Mouse (Mus musculus) bone marrow, adult 2 months (tissue): Measurements from ENCODE around the gene Ralgapa2.

Experiments
- CTCF ChIP-seq: fragments of 200-500 bp; IDR thresholded peaks from 2 replicates; pipeline ENCODE4 v1.5.1; 2011; ENCODE audit warnings: low read length, control low read depth; ENCODE audit not compliant: control insufficient read depth, insufficient read depth
- POLR2A ChIP-seq: fragments of 200-500 bp; IDR thresholded peaks from 2 replicates; pipeline ENCODE4 v1.6.1; 2011; ENCODE audit warnings: low read depth, mild to moderate bottlenecking, control low read depth, low read length, borderline replicate concordance; ENCODE audit not compliant: control insufficient read depth

DNA sequence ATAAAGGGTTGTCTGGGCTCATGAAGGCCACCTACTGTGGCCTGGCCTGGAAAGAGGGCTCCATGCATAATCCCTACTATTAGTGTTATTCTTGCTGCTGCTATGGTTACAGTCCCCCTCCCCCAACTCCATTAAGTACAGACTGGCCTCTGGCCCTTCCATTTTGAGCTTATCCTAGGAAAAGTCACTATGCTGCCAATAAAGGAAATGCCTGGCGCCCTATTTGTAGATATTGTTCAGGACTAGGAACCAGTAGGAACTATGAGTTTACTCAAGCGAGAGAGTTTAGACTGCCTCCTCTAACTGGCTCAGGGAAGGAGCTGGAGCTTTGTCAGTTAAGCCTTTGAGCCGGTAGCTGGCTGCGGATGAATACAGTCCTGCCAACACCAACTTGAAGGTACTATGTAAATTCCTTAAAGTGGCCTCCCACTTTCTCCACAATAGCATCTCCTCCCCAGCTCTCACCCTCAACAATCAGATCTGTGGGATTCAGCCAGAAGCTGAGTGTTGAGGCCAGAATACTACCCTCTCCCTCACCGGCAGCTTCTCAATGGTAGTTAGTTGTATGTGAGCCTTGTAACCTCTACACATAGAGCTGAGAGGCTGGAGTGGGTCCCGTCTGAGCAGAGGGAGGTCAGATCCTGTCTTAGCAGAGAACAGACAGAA, 37.1 kb upstream of the Ralgapa2 start:
- TF ChIP-seq CTCF, result no peak
- no peak for TF ChIP-seq POLR2A
